Mouse (Mus musculus) CH12.LX (cell line): ENCODE measurements around the gene Calhm2. TPM values are rescaled to one million over a fixed set of nuclear protein-coding genes. Genes with fewer than 3 reads are reported as not detected.

Experiments used
- DNase-seq: peaks from one replicate; pipeline ENCODE4 v3.0.0-alpha.2; 2013; ENCODE audit errors: extremely low read depth
- H3K27ac ChIP-seq: 2 replicates; pipeline ENCODE4 v1.5.1; 2012; ENCODE audit warnings: low read depth, mild to moderate bottlenecking, control low read depth, moderate library complexity; ENCODE audit not compliant: insufficient read depth
- H3K27me3 ChIP-seq: replicated peaks from 2 replicates; pipeline ENCODE3; 2012; ENCODE audit warnings: inconsistent platforms
- H3K36me3 ChIP-seq, 2 experiments: replicated peaks in 1 of 2; 2 replicates each; pipeline versions ENCODE3 to v1.6.1; 2012; ENCODE audit warnings: inconsistent platforms in 1 of 2, low read length in 1 of 2, mild to moderate bottlenecking in 1 of 2, mixed read lengths in 1 of 2, moderate library complexity in 1 of 2; ENCODE audit not compliant: control insufficient read depth in 1 of 2, insufficient read depth in 1 of 2
- H3K4me1 ChIP-seq, 2 experiments: 2 replicates each; pipeline ENCODE4 v1.6.1; 2012; ENCODE audit warnings: inconsistent platforms in 1 of 2, moderate library complexity in 1 of 2; ENCODE audit not compliant: insufficient read depth in 2 of 2, control insufficient read depth in 1 of 2
- H3K4me2 ChIP-seq: 2 replicates; pipeline ENCODE4 v1.6.1; 2012; ENCODE audit warnings: low read depth, mild to moderate bottlenecking, control low read depth; ENCODE audit not compliant: poor library complexity, insufficient read depth, severe bottlenecking
- H3K4me3 ChIP-seq, 3 experiments: fragments of 150-350 bp in 1 of 3; sonication (generic) in 1 of 3; replicated peaks in 1 of 3; 2 replicates each; pipeline versions ENCODE3 to v1.5.1; 2011 to 2012; ENCODE audit warnings: low read depth in 2 of 3, low read length in 2 of 3, mild to moderate bottlenecking in 2 of 3, moderate library complexity in 2 of 3, control low read depth in 1 of 3, improper control_type of control experiment in 1 of 3, inconsistent platforms in 1 of 3, mixed read lengths in 1 of 3; ENCODE audit not compliant: poor library complexity in 1 of 3
- H3K79me2 ChIP-seq: replicated peaks from 2 replicates; pipeline ENCODE4 v1.6.1; 2012; ENCODE audit warnings: mild to moderate bottlenecking, moderate library complexity; ENCODE audit not compliant: control insufficient read depth, poor library complexity, insufficient read depth, severe bottlenecking; ENCODE audit errors: extremely low read depth
- H3K9ac ChIP-seq: 2 replicates; pipeline ENCODE4 v1.6.1; 2012; ENCODE audit warnings: low read depth, mild to moderate bottlenecking, control low read depth, moderate library complexity; ENCODE audit not compliant: insufficient read depth
- H3K9me3 ChIP-seq: replicated peaks from 2 replicates; pipeline ENCODE3; 2012; ENCODE audit warnings: low read length, inconsistent platforms, mixed read lengths
- BHLHE40 ChIP-seq: IDR thresholded peaks from 2 replicates; pipeline ENCODE4 v1.6.1; 2011; ENCODE audit warnings: mild to moderate bottlenecking, low read depth, low read length, improper control_type of control experiment
- CTCF ChIP-seq, 2 experiments: IDR thresholded peaks in 1 of 2; conservative IDR thresholded peaks in 1 of 2; 2 replicates each; pipeline ENCODE4 v1.5.1; 2011 to 2012; ENCODE audit warnings: low read depth in 2 of 2, low read length in 2 of 2, improper control_type of control experiment in 1 of 2, inconsistent platforms in 1 of 2, mild to moderate bottlenecking in 1 of 2, moderate library complexity in 1 of 2
- E2F4 ChIP-seq: IDR thresholded peaks from 2 replicates; pipeline ENCODE4 v1.6.1; 2011; ENCODE audit warnings: low read depth, low read length, improper control_type of control experiment; ENCODE audit not compliant: insufficient replicate concordance
- ETS1 ChIP-seq: conservative IDR thresholded peaks from 2 replicates; pipeline ENCODE4 v1.6.1; 2012; ENCODE audit warnings: low read depth, mild to moderate bottlenecking, inconsistent platforms, low read length, improper control_type of control experiment, moderate library complexity
- GABPA ChIP-seq: IDR thresholded peaks from 2 replicates; pipeline ENCODE4 v1.6.1; 2012; ENCODE audit warnings: low read depth, low read length, improper control_type of control experiment, inconsistent platforms; ENCODE audit not compliant: insufficient replicate concordance
- HCFC1 ChIP-seq: IDR thresholded peaks from 2 replicates; pipeline ENCODE4 v1.6.1; 2012; ENCODE audit warnings: low read depth, mild to moderate bottlenecking, inconsistent platforms, low read length, improper control_type of control experiment
- JUN ChIP-seq: IDR thresholded peaks from 2 replicates; pipeline ENCODE4 v1.6.1; 2011; ENCODE audit warnings: low read depth, mild to moderate bottlenecking, low read length, improper control_type of control experiment, moderate library complexity; ENCODE audit not compliant: insufficient read depth
- RAD21 ChIP-seq: IDR thresholded peaks from 2 replicates; pipeline ENCODE4 v1.6.1; 2011; ENCODE audit warnings: low read depth, mild to moderate bottlenecking, low read length, improper control_type of control experiment, moderate library complexity
- SIN3A ChIP-seq: IDR thresholded peaks from 2 replicates; pipeline ENCODE4 v1.6.1; 2012; ENCODE audit warnings: low read length, improper control_type of control experiment, inconsistent platforms
- TBP ChIP-seq: conservative IDR thresholded peaks from 2 replicates; pipeline ENCODE4 v1.6.1; 2011; ENCODE audit warnings: low read depth, low read length, improper control_type of control experiment
- TCF12 ChIP-seq: IDR thresholded peaks from 2 replicates; pipeline ENCODE4 v1.6.1; 2014; ENCODE audit warnings: low read depth, mild to moderate bottlenecking, inconsistent platforms, low read length, improper control_type of control experiment
- USF1 ChIP-seq: IDR thresholded peaks from 2 replicates; pipeline ENCODE4 v1.6.1; 2014; ENCODE audit warnings: low read depth, mild to moderate bottlenecking, inconsistent platforms, low read length, improper control_type of control experiment
- USF2 ChIP-seq: conservative IDR thresholded peaks from 2 replicates; pipeline ENCODE4 v1.6.1; 2011; ENCODE audit warnings: low read depth, low read length, improper control_type of control experiment
- ZC3H11A ChIP-seq: IDR thresholded peaks from 2 replicates; pipeline ENCODE4 v1.6.1; 2012; ENCODE audit warnings: low read depth, mild to moderate bottlenecking, inconsistent platforms, low read length, improper control_type of control experiment
- ZKSCAN1 ChIP-seq: IDR thresholded peaks from 2 replicates; pipeline ENCODE4 v1.6.1; 2012; ENCODE audit warnings: low read depth, inconsistent platforms, low read length, improper control_type of control experiment, borderline replicate concordance
- ZNF384 ChIP-seq: IDR thresholded peaks from 2 replicates; pipeline ENCODE4 v1.6.1; 2012; ENCODE audit warnings: low read depth, low read length, improper control_type of control experiment, inconsistent platforms
- dilution Hi-C: fragments of 300-500 bp; cut with MboI; formaldehyde crosslinking; loops from 2 replicates; pipeline ENCODE4 v1.14.3; 2020; ENCODE audit warnings: low sequenced_read_pairs; ENCODE audit not compliant: extremely low pct_unique_long_range_greater_than_20kb, extremely low pct_ligation_motif_present
- in situ Hi-C: fragments of 300-500 bp; cut with MboI; formaldehyde crosslinking; loops from 3 replicates; pipeline ENCODE4 v1.14.3; 2019; ENCODE audit warnings: low sequenced_read_pairs, low pct_ligation_motif_present, low pct_unique_long_range_greater_than_20kb, mixed read lengths
- polyA plus RNA-seq: library from polyadenylated mRNA; unstranded; fragments of >175 nt; gene quantifications from 2 replicates; pipeline ENCODE4 v1.2.1, GENCODE M21; 2012; ENCODE audit warnings: low read depth; ENCODE audit not compliant: insufficient read length
- total RNA-seq, 2 experiments: library from RNA; depleted of rRNA; stranded (reverse); fragments of 300-350 nt in 1 of 2; fragments of >200 nt in 1 of 2; gene quantifications; 2 replicates each; pipeline ENCODE4 v1.2.3; 2012 to 2014

The Calhm2 gene
- total and polyA plus RNA-seq, 3 experiments, result 6.3 to 10.4 (median 10.1) TPM

GRCm38 (mm10) chr19:47178001-47178400 is 39.9 kb upstream of the Calhm2 start:
- Histone ChIP-seq H3K79me2 (no peaks in the 10 kb centered on the region), H3K27ac (no peak overlapping the region), H3K9me3 (peaks cover 28% of the 10 kb centered on the region), H3K27me3 (peaks cover 76% of the 10 kb centered on the region), H3K36me3 (no peaks in the 10 kb centered on the region), H3K9ac (no peak overlapping the region), H3K4me3 (no peak overlapping the region), H3K4me1 (peaks cover 5 to 16% of the 10 kb centered on the region in 2 experiments), H3K4me2 (peak overlapping the region; percentile 70; the same call in 1 of the 2 replicates)
- in situ Hi-C loops, result loop anchor here (5.0 to 10.0 kb wide), 2 partner anchors 87 to 154 kb away; no protein-coding TSS in a partner anchor
- no peak for DNase-seq
- dilution Hi-C loops, result no loop called here
- peak; percentile 10 for TF ChIP-seq RAD21
- peak; percentile 65 for TF ChIP-seq USF1
- no peak for TF ChIP-seq TCF12
- TF ChIP-seq ZC3H11A, result no peak
- no peak for TF ChIP-seq TBP
- peak; percentile 67 for TF ChIP-seq BHLHE40
- TF ChIP-seq CTCF (conservative IDR thresholded peaks at IDR 0.05 in 1 of 2, IDR thresholded peaks at IDR 0.05 in 1 of 2; ENCODE audit: low read depth in 2 of 2, low read length in 2 of 2), result peak in 1 of 2 experiments; percentile 43; a peak in 2 of 4 replicates
- TF ChIP-seq USF2, result peak; percentile 43; the same call in 1 of the 2 replicates

GRCm38 (mm10) chr19:47176916-47177505 is 38.9 kb upstream of the Calhm2 start:
- no peak overlapping the region for H3K27ac ChIP-seq
- no peaks in the 10 kb centered on the region for H3K79me2 ChIP-seq
- H3K36me3 ChIP-seq, result no peaks in the 10 kb centered on the region
- no peak for TF ChIP-seq ZNF384
- TF ChIP-seq GABPA, result no peak
- TF ChIP-seq BHLHE40, result no peak
- no peak for TF ChIP-seq USF2
- no peak for TF ChIP-seq ETS1
- TF ChIP-seq SIN3A, result no peak
- TF ChIP-seq RAD21, result no peak
- no peak for TF ChIP-seq USF1
- no peak for TF ChIP-seq JUN
- no peak for TF ChIP-seq ZKSCAN1
- no peak for TF ChIP-seq TBP
- no peak for TF ChIP-seq E2F4
- no peak for TF ChIP-seq HCFC1
- peaks cover 5 to 16% of the 10 kb centered on the region in 2 experiments for H3K4me1 ChIP-seq
- in situ Hi-C loops, result loop anchor here (5.0 to 10.0 kb wide), 2 partner anchors 88 to 155 kb away; no protein-coding TSS in a partner anchor
- dilution Hi-C loops, result no loop called here
- peaks cover 24% of the 10 kb centered on the region for H3K9me3 ChIP-seq
- H3K4me2 ChIP-seq, result no peak overlapping the region
- H3K4me3 ChIP-seq, result no peak overlapping the region
- H3K27me3 ChIP-seq, result peaks cover 74% of the 10 kb centered on the region
- no peak overlapping the region for H3K9ac ChIP-seq
- DNase-seq, result no peak
